Mouse (Mus musculus) ES-Bruce4 (cell line): ENCODE results near the gene Sar1a.

ENCODE experiments used
- CTCF ChIP-seq: IDR thresholded peaks from one replicate; pipeline ENCODE4 v1.8.1; 2011; ENCODE audit warnings: low read depth, low read length
- POLR2A ChIP-seq: IDR thresholded peaks from one replicate; pipeline ENCODE4 v1.8.1; 2011; ENCODE audit warnings: low read length; ENCODE audit not compliant: insufficient read depth

DNA sequence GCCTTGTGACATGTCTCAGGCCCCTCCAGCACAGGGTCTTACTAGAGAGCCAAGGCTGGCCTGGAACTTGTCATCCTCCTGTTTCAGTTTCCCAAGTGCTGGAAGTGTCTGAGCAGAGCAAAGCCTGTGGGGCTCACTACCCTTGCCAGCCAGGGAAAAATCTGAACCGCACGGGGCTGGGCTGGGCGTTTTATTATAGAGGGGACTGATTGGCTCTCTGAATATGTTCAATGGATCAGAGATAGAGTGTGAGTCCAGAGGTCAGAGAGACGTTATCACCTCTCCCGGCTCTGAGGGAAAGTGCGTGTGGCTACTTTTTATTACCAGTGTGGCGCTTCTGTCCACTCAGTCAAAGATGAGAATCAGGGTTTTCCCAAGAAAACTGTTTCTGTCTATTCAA lies 33.5 kb upstream of the Sar1a start:
- TF ChIP-seq CTCF (no peak), POLR2A (no peak)
